Mouse (Mus musculus) heart, postnatal 0 days (tissue): ENCODE results near the gene Adamts20. TPM values are rescaled to one million over a fixed set of nuclear protein-coding genes. Genes with fewer than 3 reads are reported as not detected.
"Not testable (repeated sequence)": the region's sequence is repeated elsewhere in the genome, so short reads cannot be mapped to it uniquely, and the experiment has no call there.

Experiments used
- ATAC-seq: fragments of 200-750 bp; cut with Nextera tagmentation; 2 replicates; pipeline ENCODE4 v1.8.0; 2017; ENCODE audit warnings: low read depth, moderate number of reproducible peaks, moderate library complexity; ENCODE audit not compliant: insufficient read depth
- DNase-seq: peaks from one replicate; pipeline ENCODE4 v3.0.0-alpha.2; 2016; ENCODE audit warnings: low spot score
- H3K27ac ChIP-seq: fragments of 300-500 bp; sonication (generic); 2 replicates; pipeline ENCODE4 v1.5.1; 2014; ENCODE audit warnings: low read depth, mild to moderate bottlenecking
- H3K27me3 ChIP-seq: fragments of 300-500 bp; sonication (generic); 2 replicates; pipeline ENCODE4 v1.6.1; 2014; ENCODE audit warnings: low read length, mixed read lengths; ENCODE audit not compliant: control insufficient read depth, insufficient read depth
- H3K36me3 ChIP-seq: fragments of 300-500 bp; sonication (generic); replicated peaks from 2 replicates; pipeline ENCODE4 v1.6.1; 2014; ENCODE audit warnings: low read length, mixed read lengths; ENCODE audit not compliant: control insufficient read depth, insufficient read depth
- H3K4me1 ChIP-seq: fragments of 300-500 bp; sonication (generic); 2 replicates; pipeline ENCODE4 v1.6.1; 2014; ENCODE audit warnings: antibody characterized with exemption; ENCODE audit not compliant: control insufficient read depth, insufficient read depth
- H3K4me2 ChIP-seq: fragments of 300-500 bp; sonication (generic); 2 replicates; pipeline ENCODE4 v1.6.1; 2014; ENCODE audit warnings: low read depth, mild to moderate bottlenecking, low read length, moderate library complexity
- H3K4me3 ChIP-seq: fragments of 300-500 bp; sonication (generic); 2 replicates; pipeline ENCODE4 v1.5.1; 2014; ENCODE audit warnings: low read depth, low read length
- H3K9ac ChIP-seq: fragments of 300-500 bp; sonication (generic); replicated peaks from 2 replicates; pipeline ENCODE4 v1.6.1; 2014; ENCODE audit warnings: low read depth, low read length, mixed read lengths
- H3K9me3 ChIP-seq: fragments of 300-500 bp; sonication (generic); replicated peaks from 2 replicates; pipeline ENCODE4 v1.6.1; 2016; ENCODE audit warnings: low read length; ENCODE audit not compliant: control insufficient read depth
- CTCF ChIP-seq: IDR thresholded peaks from 2 replicates; pipeline ENCODE4 v1.5.1; 2016; ENCODE audit warnings: antibody characterized with exemption, control low read depth, low read depth
- EP300 ChIP-seq: IDR thresholded peaks from 2 replicates; pipeline ENCODE4 v1.6.1; 2016; ENCODE audit warnings: antibody characterized with exemption, low read depth
- WGBS: fragments of 180-500 bp; shearing (Covaris S2); extraction: QIAGEN DNeasy Blood & Tissue Kit; methylation state at CpG from one replicate; pipeline ENCODE4 v1.1.7; 2014; 5-methylcytosine and 5-hydroxymethylcytosine counted together
- polyA plus RNA-seq: library from polyadenylated mRNA; unstranded; fragments of >200 nt; fragmentation: Nextera tagmentation; extraction: Ambion mirVana; gene quantifications from 2 replicates; pipeline ENCODE4 v1.2.1, GENCODE M21; 2015
- total RNA-seq: library from RNA; depleted of rRNA; stranded (reverse); fragments of >200 nt; gene quantifications from 2 replicates; pipeline ENCODE4 v1.2.3, GENCODE M21; 2014; ENCODE audit warnings: low replicate concordance

The Adamts20 gene
- total and polyA plus RNA-seq, 2 experiments from 2014 or later = 0.29 to 1.5 TPM

- Histone ChIP-seq H3K4me2 (peak overlapping the region; percentile 87), H3K27me3 (peaks cover 44% of the 10 kb centered on the region), H3K4me1 (peaks cover 10% of the 10 kb centered on the region; the same call in 1 of the 2 replicates), H3K4me3 (peak overlapping the region; percentile 55), H3K27ac (no peak overlapping the region), H3K9ac (no peak overlapping the region), H3K9me3 (no peaks in the 10 kb centered on the region), H3K36me3 (no peaks in the 10 kb centered on the region)
- DNase-seq = no peak
- TF ChIP-seq CTCF = no peak
- TF ChIP-seq EP300 = no peak
- 7% methylated on average over 15 of the region's 15 CpGs for WGBS
- no peak for ATAC-seq
Observed at GRCm38 (mm10) chr15:94403018-94403417, 62.2 kb downstream of the Adamts20 start.

- Histone ChIP-seq H3K4me3 (no peak overlapping the region), H3K4me2 (no peak overlapping the region), H3K4me1 (no peaks in the 10 kb centered on the region), H3K27ac (no peak overlapping the region), H3K36me3 (no peaks in the 10 kb centered on the region), H3K9ac (no peak overlapping the region), H3K27me3 (no peaks in the 10 kb centered on the region), H3K9me3 (no peaks in the 10 kb centered on the region)
- 84% methylated on average over 7 of the region's 7 CpGs for WGBS
- no peak for ATAC-seq
- TF ChIP-seq EP300 = no peak
- TF ChIP-seq CTCF = no peak
- no peak for DNase-seq
Observed at GRCm38 (mm10) chr15:94392737-94393136, 72.5 kb downstream of the Adamts20 start.

DNA sequence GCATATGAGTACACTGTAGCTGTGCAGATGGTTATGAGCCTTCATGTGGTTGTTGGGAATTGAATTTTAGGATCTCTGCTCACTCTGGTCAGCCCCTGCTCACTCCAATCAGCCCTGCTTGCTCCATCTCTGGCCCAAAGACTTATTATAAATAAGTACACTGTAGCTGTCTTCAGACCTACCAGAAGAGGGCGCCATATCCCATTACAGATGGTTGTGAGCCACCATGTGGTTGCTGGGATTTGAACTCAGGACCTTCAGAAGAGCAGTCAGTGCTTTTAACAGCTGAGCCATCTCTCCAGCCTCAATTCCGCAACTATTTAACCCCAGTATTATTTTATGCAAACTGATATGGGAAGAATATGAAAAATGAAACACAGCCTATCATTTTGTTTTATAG is 75.1 kb downstream of the Adamts20 start:
- DNase-seq, H3K27me3 ChIP-seq, H3K9ac ChIP-seq, H3K27ac ChIP-seq, H3K4me1 ChIP-seq, H3K4me3 ChIP-seq, H3K9me3 ChIP-seq, ATAC-seq, H3K4me2 ChIP-seq, H3K36me3 ChIP-seq: not testable (repeated sequence)
- WGBS = 59% methylated on average over 2 of the region's 2 CpGs

- H3K4me1 ChIP-seq = no peaks in the 10 kb centered on the region
- no peak overlapping the region for H3K4me3 ChIP-seq
- TF ChIP-seq CTCF (peak; percentile 10; the same call in 1 of the 2 replicates), EP300 (no peak)
- no peaks in the 10 kb centered on the region for H3K36me3 ChIP-seq
- ATAC-seq (no peak), DNase-seq (no peak)
- no peaks in the 10 kb centered on the region for H3K27me3 ChIP-seq
- H3K27ac ChIP-seq = no peak overlapping the region
- 89% methylated on average over 6 of the region's 9 CpGs for WGBS
- no peaks in the 10 kb centered on the region for H3K9me3 ChIP-seq
- no peak overlapping the region for H3K9ac ChIP-seq
- H3K4me2 ChIP-seq = no peak overlapping the region
Observed at GRCm38 (mm10) chr15:94379425-94379824, 85.8 kb downstream of the Adamts20 start.

GRCm38 (mm10) chr15:94372548-94372947 is 92.7 kb downstream of the Adamts20 start:
- H3K9ac ChIP-seq = no peak overlapping the region
- H3K4me2 ChIP-seq = no peak overlapping the region
- no peaks in the 10 kb centered on the region for H3K36me3 ChIP-seq
- ATAC-seq (no peak), DNase-seq (no peak)
- no peaks in the 10 kb centered on the region for H3K27me3 ChIP-seq
- WGBS = 74% methylated on average over 7 of the region's 7 CpGs
- H3K4me1 ChIP-seq = no peaks in the 10 kb centered on the region
- H3K27ac ChIP-seq = no peak overlapping the region
- no peak overlapping the region for H3K4me3 ChIP-seq
- H3K9me3 ChIP-seq = no peaks in the 10 kb centered on the region
- TF ChIP-seq CTCF = peak; percentile 47
- no peak for TF ChIP-seq EP300

DNA sequence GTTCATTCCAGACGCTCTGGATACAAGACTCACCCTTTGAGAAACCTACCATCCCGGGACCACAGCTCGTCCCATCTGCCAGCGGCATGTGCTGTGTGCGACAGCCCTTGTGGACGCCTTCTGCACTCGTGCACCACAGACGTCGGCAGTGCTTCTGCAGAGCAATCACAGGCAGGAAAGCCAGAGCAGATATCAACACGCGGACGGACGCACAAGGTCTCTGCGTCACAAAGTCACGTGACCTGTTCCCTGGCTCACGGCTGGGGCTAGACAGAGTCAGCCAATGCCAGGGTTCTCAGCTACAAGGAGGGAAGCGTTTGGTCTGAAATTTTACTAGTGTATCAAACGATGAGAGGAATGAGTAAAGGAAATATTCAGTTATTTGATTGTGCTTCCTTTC is 116.2 kb downstream of the Adamts20 start:
- Histone ChIP-seq H3K27ac (no peak overlapping the region), H3K4me2 (no peak overlapping the region), H3K36me3 (no peaks in the 10 kb centered on the region), H3K27me3 (no peaks in the 10 kb centered on the region), H3K4me3 (no peak overlapping the region), H3K9me3 (no peaks in the 10 kb centered on the region; the same call in 1 of the 2 replicates), H3K4me1 (no peaks in the 10 kb centered on the region), H3K9ac (no peak overlapping the region)
- no peak for TF ChIP-seq EP300
- TF ChIP-seq CTCF = no peak
- DNase-seq (peak; percentile 11), ATAC-seq (peak; percentile 53)
- 69% methylated on average over 18 of the region's 18 CpGs for WGBS
